Mouse (Mus musculus) large intestine, adult 2 months (tissue): ENCODE measurements around the gene Tnni2. TPM values are rescaled to one million over a fixed set of nuclear protein-coding genes. Genes with fewer than 3 reads are reported as not detected.
"Not testable (repeated sequence)": the region's sequence is repeated elsewhere in the genome, so short reads cannot be mapped to it uniquely, and the experiment has no call there.

Experiments
- DNase-seq: peaks from one replicate; pipeline ENCODE4 v3.0.0-alpha.2; 2012; ENCODE audit warnings: low read depth, low spot score
- WGBS: fragments of 180-500 bp; shearing (Covaris S2); methylation state at CpG from one replicate; pipeline ENCODE4 v1.1.7; 2018; 5-methylcytosine and 5-hydroxymethylcytosine counted together
- polyA plus RNA-seq: library from polyadenylated mRNA; depleted of rRNA; stranded (reverse); fragments of >200 nt; gene quantifications from 2 replicates; pipeline ENCODE4 v1.2.3, GENCODE M21; 2012; rRNA removed

Tnni2 gene
- 0.19 and 1.9 TPM in 2 replicates for polyA plus RNA-seq

- DNase-seq = no peak
- 74% methylated on average over 9 of the region's 9 CpGs for WGBS
Measured at GRCm38 (mm10) chr7:142441585-142441984, at the start of gene Tnni2. Gene Tnni2 (plus strand): TSS chr7:142441808.

- DNase-seq = no peak
- WGBS = 17% methylated on average over 4 of the region's 4 CpGs
Measured at GRCm38 (mm10) chr7:142393191-142393590, 48.4 kb upstream of the Tnni2 start.

- no peak for DNase-seq
- 59% methylated on average over 6 of the region's 6 CpGs for WGBS
Measured at GRCm38 (mm10) chr7:142394261-142395190, 47.1 kb upstream of the Tnni2 start.

- WGBS = 91% methylated on average over 4 of the region's 4 CpGs
- DNase-seq = no peak
Measured at GRCm38 (mm10) chr7:142395472-142395871, 46.1 kb upstream of the Tnni2 start.

GRCm38 (mm10) chr7:142396611-142397010 is 45.0 kb upstream of the Tnni2 start:
- no peak for DNase-seq
- 97% methylated on average over 1 of the region's 1 CpGs for WGBS

GRCm38 (mm10) chr7:142398052-142398451 is 43.6 kb upstream of the Tnni2 start:
- WGBS = 53% methylated on average over 2 of the region's 2 CpGs
- no peak for DNase-seq

- 70% methylated on average over 1 of the region's 1 CpGs for WGBS
Measured at GRCm38 (mm10) chr7:142399250-142399649, 42.4 kb upstream of the Tnni2 start.

GRCm38 (mm10) chr7:142400112-142400749 is 41.4 kb upstream of the Tnni2 start:
- 74% methylated on average over 7 of the region's 7 CpGs for WGBS
- DNase-seq = no peak

More at GRCm38 (mm10) chr7:142399250-142399649, 42.4 kb upstream of the Tnni2 start:
- DNase-seq = no peak

GRCm38 (mm10) chr7:142400750-142401142 is 40.9 kb upstream of the Tnni2 start:
- WGBS = 54% methylated on average over 7 of the region's 7 CpGs
- DNase-seq = no peak

- DNase-seq = no peak
- WGBS = 49% methylated on average over 4 of the region's 4 CpGs
Measured at GRCm38 (mm10) chr7:142403591-142403990, 38.0 kb upstream of the Tnni2 start.

GRCm38 (mm10) chr7:142405134-142405533 is 36.5 kb upstream of the Tnni2 start:
- 91% methylated on average over 5 of the region's 5 CpGs for WGBS
- not testable (repeated sequence) for DNase-seq

GRCm38 (mm10) chr7:142407935-142408334 is 33.7 kb upstream of the Tnni2 start:
- no peak for DNase-seq
- 59% methylated on average over 4 of the region's 4 CpGs for WGBS

GRCm38 (mm10) chr7:142408686-142409085 is 32.9 kb upstream of the Tnni2 start:
- no peak for DNase-seq
- WGBS = 96% methylated on average over 8 of the region's 8 CpGs

- 68% methylated on average over 3 of the region's 3 CpGs for WGBS
- no peak for DNase-seq
Measured at GRCm38 (mm10) chr7:142409603-142410002, 32.0 kb upstream of the Tnni2 start.

- WGBS = 78% methylated on average over 6 of the region's 6 CpGs
- no peak for DNase-seq
Measured at GRCm38 (mm10) chr7:142413285-142413684, 28.3 kb upstream of the Tnni2 start.

GRCm38 (mm10) chr7:142415314-142415713 is 26.3 kb upstream of the Tnni2 start:
- no peak for DNase-seq
- 34% methylated on average over 4 of the region's 4 CpGs for WGBS

GRCm38 (mm10) chr7:142416225-142416624 is 25.4 kb upstream of the Tnni2 start:
- WGBS = 63% methylated on average over 3 of the region's 3 CpGs
- no peak for DNase-seq

- no peak for DNase-seq
- 92% methylated on average over 2 of the region's 2 CpGs for WGBS
Measured at GRCm38 (mm10) chr7:142418027-142418426, 23.6 kb upstream of the Tnni2 start.

- 90% methylated on average over 8 of the region's 8 CpGs for WGBS
- DNase-seq = no peak
Measured at GRCm38 (mm10) chr7:142418679-142419078, 22.9 kb upstream of the Tnni2 start.

GRCm38 (mm10) chr7:142419887-142420286 is 21.7 kb upstream of the Tnni2 start:
- WGBS = 68% methylated on average over 5 of the region's 5 CpGs
- no peak for DNase-seq

- 64% methylated on average over 2 of the region's 2 CpGs for WGBS
- DNase-seq = no peak
Measured at GRCm38 (mm10) chr7:142421826-142422225, 19.8 kb upstream of the Tnni2 start.
